Mouse (Mus musculus): ENCODE measurements around the gene Slc15a3.

The Slc15a3 gene

DNA sequence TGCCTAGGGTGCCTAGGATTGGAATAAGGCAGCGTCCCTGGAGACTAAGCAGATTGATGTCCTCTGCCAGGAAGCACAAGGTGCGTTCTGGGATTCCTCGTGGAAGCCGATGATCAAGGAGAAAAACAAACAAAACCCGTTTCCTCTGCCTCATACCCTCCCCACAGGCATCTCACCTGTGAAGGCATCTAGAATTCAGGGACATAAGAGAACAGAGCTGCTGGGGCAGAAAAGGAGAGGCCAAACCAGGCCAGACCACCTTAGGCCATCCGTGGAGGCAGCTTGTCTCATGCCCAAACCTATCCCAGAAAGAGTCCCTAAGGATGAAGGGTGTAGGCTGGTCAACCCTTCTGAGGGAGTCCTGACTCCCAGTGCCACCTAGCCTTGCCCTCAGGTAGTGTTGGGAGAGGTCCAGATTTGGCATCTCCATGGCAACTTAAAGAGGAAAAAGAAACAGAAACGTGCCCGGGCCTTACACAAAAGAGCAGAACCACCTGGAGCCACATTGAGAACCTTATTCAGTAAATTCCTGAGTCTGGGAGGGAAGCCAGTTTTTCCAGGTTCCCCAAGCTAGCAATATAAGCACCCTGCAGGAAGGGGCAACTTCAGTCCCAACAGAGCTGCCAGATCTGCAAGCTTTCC lies 30.5 kb downstream of the Slc15a3 start, which contains the start of gene Tmem132a:
TSS of gene Tmem132a (minus strand) at position 55 of the 642 bp plus-strand sequence.
- DNase-seq (ENCODE audit: low spot score) = no peak

DNA sequence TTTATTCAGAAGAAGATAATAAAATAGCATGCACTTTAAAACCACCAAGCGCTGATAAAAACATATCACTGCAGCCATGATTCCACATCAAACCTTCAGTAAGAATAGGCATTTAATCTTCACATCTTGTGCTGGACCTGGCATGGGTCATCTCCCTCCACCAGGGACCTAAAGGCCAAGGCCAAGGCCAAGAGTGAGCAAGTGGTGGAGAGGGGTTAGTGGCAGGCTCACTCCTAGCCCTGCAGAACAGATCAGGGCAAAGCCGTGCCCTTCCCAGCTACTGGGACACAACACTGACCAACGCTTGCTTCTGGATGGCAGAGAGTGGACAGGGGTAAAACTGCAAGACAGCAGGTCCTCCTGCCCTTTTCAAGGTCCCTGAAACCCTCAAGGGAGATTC lies 31.1 kb downstream of the Slc15a3 start:
- no peak for DNase-seq (ENCODE audit: low spot score)

DNA sequence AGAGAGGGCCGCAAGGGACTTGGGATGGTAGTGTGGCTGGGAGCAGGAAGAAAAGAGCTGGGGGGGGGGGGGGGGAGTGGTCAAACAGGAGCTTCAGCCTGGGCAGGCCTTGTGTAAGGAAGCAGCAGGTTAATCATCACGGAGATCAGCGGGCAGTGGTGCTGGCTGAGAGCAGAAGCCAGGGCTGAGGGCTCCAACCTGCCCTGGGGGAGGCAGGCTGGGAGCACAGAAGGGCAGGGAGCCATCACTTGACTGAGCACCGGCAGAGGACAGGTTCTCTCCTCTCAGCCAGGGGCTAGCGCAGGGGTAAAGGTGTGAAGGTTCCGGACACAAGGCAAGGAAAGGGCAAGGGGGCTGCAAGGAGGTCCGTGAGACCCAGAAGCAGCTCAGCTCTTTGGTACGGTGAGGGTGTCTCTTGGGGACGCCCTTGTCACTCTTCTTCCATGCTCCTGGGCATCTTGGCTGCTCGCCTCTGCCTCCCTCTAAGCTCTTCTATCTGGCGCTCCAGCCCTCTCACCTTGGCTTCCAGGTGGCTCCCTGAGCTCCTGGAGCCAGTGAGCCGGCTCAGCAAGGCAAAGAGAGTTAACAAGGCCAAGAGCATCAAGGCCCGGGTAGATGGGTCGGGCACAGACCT lies 31.9 kb downstream of the Slc15a3 start:
- DNase-seq (ENCODE audit: low spot score) = no peak

DNA sequence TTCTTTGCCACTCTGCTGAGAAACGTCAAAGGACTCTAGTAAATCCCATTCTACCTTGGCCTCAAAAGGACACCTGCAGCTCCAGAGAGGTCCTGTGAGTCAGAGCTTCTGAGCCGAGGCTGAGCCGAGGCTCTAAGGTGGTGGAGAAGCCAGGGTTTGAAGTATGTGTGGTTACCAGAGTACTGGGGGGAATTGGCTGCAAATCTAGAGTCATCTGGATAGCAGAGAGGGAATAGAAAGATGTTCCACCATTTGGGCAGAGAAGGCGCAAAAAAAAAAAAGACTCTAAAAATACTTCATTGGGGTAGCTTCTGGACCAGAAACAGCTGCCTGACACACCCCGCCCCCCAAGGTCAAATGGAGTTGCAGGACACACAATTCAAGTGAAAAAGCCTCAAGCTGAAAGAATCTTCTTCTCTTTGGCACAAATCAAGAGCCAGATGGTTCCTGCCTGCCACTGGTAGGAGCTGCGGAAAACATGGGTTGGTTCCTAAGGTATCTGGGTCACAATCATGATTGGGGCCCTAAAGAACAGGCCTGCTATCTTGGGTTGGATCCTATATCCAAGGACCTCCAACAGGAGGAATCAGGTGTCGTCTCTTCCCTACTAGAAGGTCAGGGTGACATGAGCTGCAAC lies 38.8 kb downstream of the Slc15a3 start:
- no peak for DNase-seq (ENCODE audit: low spot score)

DNA sequence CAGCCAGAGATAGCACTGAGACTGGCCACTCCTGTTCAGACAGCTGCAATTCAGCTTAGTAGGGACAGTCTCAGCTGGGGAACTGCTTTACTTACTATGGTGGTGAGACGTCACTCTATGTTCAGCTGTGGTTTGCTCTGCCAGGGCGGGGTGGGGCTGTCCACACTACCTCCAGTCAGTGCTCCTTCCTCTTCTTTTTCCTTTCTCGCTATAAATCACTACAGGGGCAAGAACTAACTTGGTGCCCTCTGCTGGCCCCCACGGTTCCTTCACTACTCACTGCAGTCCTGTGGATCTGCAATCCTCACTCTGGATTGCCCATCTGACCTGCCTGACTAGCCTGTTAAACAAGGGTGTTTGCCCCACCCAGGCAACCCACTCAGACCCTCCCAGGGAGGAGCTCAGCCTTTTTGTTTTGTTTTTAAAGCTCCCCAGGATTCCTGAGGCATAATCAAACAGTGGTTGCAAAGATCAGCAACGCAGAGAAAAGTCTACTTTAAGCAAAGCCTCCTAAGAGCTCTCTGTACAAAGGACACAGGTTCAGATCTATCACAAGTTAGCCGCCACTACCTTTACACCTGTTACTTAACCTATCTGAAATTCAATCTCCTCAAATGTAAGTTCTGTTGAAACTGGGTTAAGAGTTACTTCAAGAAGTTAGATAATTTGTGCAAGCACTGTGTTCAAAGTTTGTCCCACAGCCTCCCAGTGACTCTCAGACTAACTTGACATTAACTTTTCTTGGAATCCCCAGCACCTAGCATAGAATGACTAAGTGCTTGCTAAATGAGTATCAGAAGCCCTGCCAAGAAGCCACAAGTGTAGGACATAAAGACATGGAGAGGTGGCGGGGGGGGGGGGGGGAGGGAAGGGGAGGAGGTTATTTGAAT lies 40.8 kb downstream of the Slc15a3 start:
- DNase-seq (ENCODE audit: low spot score) = peak; percentile 82

DNA sequence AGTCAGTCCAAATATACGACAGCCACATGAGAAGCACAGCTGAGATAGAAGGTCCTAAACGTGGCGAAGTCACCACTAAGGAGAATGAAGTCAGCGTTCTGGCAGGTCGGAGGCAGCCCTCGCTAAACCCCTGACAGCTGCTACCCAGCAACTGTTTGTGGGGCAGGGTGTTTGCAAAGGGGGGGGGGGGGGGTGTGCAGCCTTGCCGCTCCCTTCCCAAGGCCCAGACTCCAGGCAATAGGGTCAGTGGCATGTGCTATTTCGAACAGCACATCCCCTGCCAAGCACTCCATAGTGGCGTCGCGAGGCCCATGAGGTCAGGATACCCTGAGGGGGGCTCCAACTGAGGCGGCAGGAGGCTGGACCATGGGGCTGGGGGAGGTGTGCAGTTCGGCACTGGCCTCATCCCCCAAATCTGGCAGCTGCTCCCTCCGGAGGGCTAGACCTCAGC lies 41.5 kb downstream of the Slc15a3 start:
- no peak for DNase-seq (ENCODE audit: low spot score)

DNA sequence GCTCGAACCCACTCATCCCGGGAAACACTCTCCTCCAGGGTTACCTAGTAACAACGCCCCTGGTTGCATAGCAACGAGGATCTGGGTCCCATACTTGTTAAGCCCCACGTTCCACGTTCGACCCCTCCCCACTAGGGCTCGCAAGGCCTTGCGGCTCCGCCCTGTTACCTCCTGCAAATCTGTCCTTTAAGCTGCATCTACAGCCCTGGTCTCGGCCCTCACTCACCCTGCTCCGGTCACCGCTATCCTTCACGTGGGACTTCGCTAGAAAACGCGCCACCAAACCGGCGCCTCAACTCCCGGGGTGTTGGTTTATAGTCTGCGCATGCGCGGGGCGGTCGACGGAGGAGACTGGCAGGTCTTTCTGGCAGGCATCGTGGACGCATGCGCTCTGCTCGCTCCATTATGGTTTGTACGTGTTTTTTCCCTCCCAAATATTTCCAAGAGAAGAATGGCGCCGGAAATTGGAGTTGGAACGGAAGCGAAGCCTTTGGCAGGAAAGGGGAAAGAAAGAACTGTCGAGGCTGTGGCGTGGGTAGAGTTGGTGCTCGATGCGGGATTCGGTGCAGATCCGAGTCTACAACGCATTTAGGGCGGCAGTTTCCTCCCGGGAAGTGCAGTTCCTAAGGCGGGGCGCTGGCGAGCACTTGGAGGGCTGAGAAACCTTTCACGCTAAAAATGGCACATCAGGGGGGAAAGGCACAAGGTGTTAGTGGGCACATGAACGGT lies 42.1 kb downstream of the Slc15a3 start, which contains the start of gene Tmem109:
TSS of gene Tmem109 (minus strand) at position 576 of the 729 bp plus-strand sequence.
- peak; percentile 88 for DNase-seq (ENCODE audit: low spot score)

DNA sequence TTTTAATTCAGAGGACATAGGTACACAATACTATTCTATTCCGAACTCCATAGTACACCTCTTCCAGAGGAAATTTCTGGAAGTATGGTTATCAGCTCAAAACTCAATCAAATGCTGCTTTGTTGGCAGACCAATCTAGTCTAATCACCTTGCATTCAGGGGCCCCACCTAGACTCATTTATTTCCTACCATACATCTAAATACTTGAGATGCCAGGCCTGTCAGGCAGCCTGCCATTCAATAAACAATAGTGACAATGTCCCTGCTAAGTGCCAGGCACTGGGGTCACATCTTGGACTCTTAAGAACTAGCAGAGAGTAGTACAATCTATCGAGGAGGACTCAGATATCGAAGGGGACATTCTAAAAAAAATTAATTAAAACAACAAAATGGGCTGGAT lies 52.7 kb downstream of the Slc15a3 start:
- DNase-seq (ENCODE audit: low spot score) = no peak

DNA sequence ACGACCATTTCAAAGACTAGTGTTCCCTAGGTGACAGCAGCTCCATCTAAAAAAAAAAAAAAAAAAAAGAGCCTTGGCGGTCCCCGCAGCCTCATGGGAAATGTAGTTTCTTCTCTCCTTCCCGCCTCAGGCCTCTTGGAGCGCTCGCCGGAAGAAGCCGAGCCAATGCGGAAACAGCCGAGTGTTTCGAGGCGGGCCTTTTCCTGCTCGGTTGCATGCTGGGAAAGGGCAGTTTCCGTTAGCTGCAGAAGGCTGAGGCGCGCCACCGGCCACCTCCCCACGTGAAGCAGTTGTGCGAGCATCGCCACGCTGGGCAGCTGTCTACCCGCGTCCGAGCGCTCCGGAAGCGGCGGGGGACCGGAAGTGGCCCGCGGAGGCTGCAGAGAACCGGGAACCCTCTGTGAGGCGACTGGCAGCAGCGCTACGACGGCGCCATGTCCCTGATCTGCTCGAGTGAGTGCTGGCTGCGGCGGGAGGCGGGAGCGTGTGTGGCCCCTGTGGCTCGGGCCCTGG lies 55.5 kb downstream of the Slc15a3 start, which contains the start of gene Prpf19:
TSS of gene Prpf19 (plus strand) at position 216 of the 513 bp plus-strand sequence.
- peak; percentile 96 for DNase-seq (ENCODE audit: low spot score)

DNA sequence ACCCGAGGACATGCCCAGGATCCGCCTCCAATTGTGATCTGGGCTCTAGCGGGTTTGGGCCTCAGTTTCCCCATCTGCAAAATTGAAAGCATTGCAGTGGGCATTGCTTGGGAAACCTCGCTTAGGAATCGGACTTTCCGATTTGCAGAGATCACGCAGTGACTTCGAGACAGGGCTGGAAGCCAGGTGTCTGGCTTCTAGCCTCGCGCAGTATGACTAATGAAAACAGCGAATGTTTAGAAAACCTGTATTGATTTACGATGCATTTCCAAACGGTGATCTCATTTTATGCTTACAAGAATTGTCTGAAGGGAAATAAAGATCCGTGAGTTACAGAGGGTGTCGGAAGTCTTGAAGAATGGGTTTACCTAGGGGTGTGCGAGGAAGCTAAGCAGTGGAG lies 56.2 kb downstream of the Slc15a3 start:
- no peak for DNase-seq (ENCODE audit: low spot score)

DNA sequence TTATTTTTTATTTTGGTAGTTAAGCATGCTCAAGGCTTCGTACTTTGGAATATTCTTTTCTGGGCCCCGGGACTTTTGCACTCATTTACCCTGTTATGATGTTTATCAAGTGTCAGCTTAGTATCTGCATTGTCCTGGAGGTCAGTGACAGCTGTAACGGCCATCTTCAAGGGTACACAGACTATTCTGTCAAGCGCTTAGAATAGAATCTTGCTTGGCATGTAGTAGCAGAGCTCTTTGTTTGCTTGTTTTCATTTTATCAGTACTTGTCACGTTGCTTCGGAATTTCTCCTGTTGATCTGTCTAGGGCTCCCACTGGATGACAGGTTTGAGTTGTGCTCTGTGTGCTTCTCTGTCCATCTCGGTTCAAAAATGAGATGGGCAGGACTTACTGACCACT lies 57.3 kb downstream of the Slc15a3 start:
- DNase-seq (ENCODE audit: low spot score) = no peak

DNA sequence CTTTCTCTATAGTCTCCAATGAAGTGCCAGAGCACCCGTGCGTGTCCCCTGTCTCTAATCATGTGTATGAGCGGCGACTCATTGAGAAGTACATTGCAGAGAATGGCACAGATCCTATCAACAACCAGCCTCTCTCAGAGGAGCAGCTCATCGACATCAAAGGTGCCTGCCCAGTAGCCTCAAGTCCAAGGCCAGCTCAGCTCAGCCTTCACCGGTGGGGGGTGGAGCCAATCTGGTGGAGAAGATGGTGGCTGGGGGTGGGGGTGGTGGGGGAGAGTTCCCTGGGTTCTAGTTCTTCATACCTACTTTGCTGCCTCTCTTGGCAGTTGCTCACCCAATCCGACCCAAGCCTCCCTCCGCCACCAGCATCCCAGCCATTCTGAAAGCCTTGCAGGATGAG lies 58.0 kb downstream of the Slc15a3 start:
- no peak for DNase-seq (ENCODE audit: low spot score)

DNA sequence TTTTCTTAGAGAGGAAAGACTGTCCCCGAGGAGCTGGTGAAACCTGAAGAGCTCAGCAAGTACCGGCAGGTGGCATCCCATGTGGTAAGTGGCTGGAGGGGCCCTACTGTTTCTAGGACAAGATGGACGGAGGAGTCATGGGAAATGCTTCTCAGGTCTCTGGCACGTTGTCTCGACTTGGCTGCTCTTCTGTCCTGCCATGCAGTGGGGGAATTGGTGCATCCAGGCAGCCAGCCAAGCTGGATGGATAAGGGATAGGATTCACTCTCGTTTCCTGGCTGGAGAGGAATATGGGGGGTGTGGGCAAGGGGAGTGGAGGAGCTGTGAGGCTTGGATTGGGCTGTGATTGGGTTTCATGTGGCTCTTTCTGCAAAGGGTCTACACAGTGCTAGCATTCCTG lies 60.8 kb downstream of the Slc15a3 start:
- DNase-seq (ENCODE audit: low spot score) = no peak

DNA sequence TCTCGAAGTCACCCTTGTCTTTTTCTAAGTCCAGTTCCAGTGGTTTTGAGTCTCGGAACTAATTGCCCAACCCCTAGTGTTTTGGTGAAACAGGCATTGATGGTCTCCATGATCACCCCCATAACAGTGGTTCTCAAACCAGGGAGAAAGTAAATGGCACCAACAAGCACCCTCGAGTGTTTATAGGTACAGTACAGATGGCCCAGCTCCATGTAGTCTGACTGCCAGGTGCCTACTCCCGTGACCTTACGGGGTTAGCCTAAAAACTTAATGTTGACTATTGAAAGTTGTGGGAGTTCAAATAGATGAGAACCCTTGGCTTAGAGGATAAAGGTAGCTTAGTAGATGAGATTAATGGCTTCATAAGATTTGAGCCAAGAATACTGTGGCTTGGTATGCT lies 61.5 kb downstream of the Slc15a3 start:
- no peak for DNase-seq (ENCODE audit: low spot score)

DNA sequence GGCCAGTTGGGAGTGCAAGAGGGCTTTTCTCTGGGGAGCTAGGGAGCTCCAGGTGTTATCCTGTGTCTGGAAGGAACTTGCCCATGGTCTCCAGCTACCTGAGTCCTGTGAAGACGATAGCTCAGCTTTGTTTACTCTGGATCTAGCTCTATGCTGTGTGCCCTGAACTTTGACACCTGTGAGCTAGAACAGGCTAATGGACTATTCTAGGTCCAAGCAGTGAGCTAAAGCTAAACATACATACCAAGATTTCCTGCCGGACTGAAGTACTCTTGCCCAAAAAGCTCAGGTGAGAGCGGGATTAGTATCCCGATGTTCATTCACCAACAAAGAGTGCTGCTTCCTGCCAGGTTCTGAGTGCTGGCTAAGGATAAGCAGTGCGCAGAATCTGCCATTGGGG lies 65.0 kb downstream of the Slc15a3 start:
- DNase-seq (ENCODE audit: low spot score) = no peak

DNA sequence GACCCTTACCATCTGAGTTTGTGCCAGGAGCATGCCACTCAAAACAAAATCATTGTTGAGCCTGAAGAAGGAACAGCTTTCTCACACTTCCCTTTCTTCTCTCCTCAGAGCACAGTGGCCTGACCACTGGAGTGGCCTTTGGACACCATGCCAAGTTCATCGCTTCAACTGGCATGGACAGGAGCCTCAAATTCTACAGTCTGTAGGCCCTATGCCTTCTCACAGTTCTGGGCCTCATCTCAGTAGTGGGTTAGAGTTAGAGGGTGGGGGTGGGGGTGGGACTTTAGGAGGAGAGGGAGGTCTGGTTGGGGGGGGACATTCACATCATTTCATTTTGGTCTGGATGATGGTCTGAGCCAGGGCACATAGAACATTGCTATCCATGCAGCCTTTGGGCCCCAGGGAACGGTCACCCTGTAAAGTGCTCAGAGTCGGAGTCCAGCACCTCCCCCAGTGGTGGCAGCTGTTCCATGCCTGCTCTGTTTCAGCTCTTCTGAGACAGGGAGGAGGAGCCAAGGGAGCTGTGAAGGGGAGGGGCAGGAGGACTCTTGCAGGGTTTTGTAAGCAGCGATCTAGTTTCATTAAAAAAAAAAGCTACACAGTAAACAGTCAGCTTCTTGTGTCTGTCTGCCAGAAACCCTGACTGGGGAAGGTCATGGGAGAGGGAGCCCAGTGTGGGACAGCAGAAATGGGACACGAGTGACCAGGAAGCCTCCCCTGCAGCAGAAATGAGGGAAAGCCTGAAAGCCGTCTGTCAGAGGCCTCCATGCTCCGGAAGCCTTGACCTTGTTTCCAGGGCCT lies 65.6 kb downstream of the Slc15a3 start:
- DNase-seq (ENCODE audit: low spot score) = no peak

DNA sequence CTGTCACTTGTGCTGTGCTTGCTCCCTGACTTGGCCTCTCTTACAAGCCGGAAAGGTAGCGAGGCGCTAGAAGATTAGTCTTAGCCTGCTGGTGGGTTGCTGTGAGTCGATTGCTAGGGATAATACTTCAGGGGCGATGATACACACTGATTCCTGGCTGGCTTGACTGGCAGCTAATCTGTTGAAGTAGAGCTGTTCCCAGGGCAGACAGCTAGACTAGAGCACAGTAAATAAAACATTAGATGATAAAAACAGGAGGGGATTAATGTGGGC lies 66.1 kb downstream of the Slc15a3 start:
- no peak for DNase-seq (ENCODE audit: low spot score)

DNA sequence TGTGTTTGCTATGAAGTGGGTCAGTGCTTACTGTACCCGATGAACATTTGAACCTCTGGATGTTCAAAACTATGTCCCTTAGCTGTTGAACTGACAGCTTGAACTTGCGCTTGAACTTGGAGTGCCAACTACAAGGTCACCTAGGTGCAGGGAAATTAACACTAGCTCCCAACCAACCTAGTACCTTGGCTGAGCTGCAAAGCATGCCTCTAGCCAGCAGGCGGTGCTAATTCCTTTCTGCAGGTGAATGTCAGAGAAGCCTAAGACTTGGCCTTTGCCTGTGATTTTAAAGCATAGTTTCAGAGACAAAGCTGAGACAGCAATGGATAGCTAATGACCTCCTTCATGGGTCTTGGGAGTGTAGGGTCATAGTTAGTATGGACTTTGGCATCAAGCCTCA lies 68.4 kb downstream of the Slc15a3 start:
- peak; percentile 40 for DNase-seq (ENCODE audit: low spot score)

Data from T-cell, adult 2 months (primary cell).